Mouse (Mus musculus) adrenal gland, postnatal 36 days (tissue): ENCODE results near the gene Osbpl3. TPM values are rescaled to one million over a fixed set of nuclear protein-coding genes. Genes with fewer than 3 reads are reported as not detected.

Source experiments
- DNase-seq, 2 experiments: peaks; one replicate each; pipeline ENCODE4 v3.0.0; 2021; ENCODE audit warnings: mixed read lengths in 1 of 2
- total RNA-seq, 2 experiments: library from RNA; stranded (reverse); gene quantifications; 2 replicates each; pipeline ENCODE4 v1.2.3; 2021

Osbpl3 gene
- total RNA-seq, 2 experiments from 2014 or later: 64.3 to 73.1 TPM

DNA sequence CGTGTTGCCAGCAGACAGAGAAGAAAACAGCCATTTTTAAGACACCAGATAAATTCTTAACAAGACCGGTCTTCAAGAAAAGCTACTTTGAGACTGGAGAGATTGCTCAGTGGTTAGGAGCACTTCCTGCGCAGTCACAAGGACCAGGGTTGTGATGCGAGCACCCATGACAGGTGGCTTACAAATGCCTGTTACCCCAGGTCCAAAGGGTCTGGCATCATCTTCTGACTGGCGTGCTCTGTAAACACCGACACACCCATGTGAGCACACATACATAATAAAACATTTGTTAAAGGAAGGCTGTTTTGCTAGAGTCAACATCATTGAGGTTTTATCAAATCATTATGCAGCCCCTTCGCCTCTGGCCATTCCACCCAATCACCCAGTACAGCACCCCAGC, 176.4 kb downstream of the Osbpl3 start:
- no peak for DNase-seq

DNA sequence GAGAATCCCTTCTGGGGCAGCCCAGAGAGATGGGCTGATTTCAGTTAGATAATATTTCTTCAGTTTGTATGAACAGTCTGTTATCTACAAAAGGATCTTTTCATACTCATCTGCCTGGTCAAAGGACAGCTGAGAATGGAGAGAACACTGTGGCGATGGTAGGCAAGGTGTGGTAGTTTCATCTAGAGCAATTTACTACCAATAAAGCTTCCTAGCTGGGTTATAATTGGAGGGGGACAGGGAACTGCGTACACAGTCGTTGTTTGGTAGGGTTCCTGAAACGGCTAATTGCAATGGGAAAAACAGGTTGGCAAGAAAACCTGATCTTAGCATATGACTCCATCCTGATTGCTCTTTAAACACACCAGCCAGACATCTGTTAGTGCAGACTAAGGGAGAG, 182.1 kb downstream of the Osbpl3 start:
- DNase-seq: no peak

- DNase-seq: no peak
Measured at GRCm38 (mm10) chr6:50273416-50273815, 182.6 kb downstream of the Osbpl3 start.

DNA sequence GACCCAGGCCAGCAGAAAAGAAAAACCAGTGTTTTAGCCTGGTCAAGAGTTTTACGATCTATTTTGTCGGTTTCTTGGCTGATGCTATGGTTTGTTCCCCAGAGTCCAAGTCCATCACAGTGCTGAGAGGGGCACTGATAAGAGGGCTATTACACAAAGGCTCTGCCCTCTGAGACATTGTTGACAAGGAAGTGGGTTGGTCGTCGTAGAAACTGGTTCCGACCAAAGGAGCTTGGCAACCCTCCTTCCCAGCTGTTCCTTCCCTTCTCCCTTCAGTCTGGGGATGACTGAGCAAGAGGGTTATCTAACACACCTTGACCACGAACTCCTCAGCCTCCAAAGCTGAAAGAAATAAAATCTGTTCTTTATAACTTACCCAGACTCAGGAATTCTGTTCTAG, 192.3 kb downstream of the Osbpl3 start, which contains the start of gene Gsdme:
Gene Gsdme, minus strand, starts transcription at position 193 of the 400 bp plus-strand sequence.
- no peak for DNase-seq

DNA sequence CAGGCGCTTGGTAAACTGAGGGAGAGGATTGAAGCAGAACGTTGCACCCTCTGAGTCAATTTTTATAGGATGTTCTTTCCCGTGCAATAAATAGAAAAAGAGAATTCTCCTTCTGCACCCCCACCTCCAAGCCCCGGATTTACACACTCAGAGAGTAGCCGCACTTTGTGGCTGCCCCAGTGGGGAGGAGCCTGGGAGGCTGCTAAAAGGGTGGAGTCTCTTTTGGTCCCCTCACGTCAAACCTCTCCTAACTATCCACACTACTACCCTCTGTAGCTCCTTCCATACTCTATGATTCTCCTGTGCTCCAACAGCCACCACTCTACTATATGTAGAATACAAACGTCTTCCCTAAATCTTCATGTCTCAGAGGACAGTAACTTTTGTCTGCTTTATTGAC, 193.7 kb downstream of the Osbpl3 start:
- no peak for DNase-seq

GRCm38 (mm10) chr6:50261922-50262261, 194.1 kb downstream of the Osbpl3 start:
- DNase-seq: no peak

- peak; percentile 89 to 91 for DNase-seq
Measured at GRCm38 (mm10) chr6:50261201-50261921, 194.6 kb downstream of the Osbpl3 start.

GRCm38 (mm10) chr6:50255356-50255755, 200.6 kb downstream of the Osbpl3 start:
- DNase-seq: no peak

DNA sequence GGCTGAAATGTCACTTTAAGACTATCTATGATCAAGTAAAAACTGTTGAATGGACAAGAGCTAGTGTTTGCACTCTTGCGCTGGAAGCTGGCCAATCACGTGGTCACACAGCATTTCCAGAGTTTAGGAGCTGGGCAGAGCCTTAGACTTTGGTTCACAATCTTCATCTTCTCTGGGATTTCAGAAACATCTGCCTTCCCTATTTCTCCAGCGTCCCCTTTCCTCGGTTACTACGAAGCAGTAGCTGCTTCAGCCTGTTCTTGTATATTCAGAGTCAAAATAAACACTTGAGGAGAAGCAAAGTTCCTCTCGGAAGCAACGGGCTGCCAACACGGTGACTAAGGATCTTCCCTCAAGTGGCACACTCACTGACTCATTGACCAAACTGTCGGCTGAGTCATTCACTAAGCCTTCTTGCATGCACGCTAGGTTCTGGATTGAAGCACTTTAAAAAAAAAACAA, 201.2 kb downstream of the Osbpl3 start:
- DNase-seq: peak; percentile 78 to 79

- no peak for DNase-seq
Measured at GRCm38 (mm10) chr6:50252690-50253089, 203.3 kb downstream of the Osbpl3 start.

GRCm38 (mm10) chr6:50247791-50248190, 208.2 kb downstream of the Osbpl3 start:
- DNase-seq: no peak

DNA sequence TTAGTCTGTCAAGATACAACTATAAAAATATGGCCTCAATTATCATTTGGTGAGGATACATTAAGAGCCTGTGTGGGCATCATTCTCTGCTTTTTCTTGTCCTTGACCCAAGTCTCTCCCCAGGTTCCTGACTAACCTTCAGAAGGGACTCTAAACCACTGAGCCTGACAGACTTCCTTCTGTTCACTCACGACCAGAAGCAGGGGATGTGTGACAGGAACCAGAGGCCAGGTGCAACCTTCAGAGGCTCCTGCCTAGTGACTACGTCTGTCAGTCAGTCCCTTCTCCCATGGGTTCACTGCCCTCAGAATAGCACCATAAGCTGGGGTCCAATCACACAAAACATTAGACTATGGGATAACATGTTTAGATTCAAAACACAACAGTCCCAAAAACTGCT, 208.6 kb downstream of the Osbpl3 start:
- no peak for DNase-seq

- DNase-seq: no peak
Measured at GRCm38 (mm10) chr6:50244967-50245366, 211.0 kb downstream of the Osbpl3 start.

GRCm38 (mm10) chr6:50244126-50244525, 211.9 kb downstream of the Osbpl3 start:
- DNase-seq: no peak

Other genes with a start within 250 kb of the Osbpl3 start
- gene Gsdme, start 192.3 kb downstream of the Osbpl3 start, total RNA-seq: 1 to 10 TPM; 1.6 to 2.4 TPM
- gene Cycs, start 110.3 kb upstream of the Osbpl3 start, total RNA-seq: 10 to 100 TPM; 49.4 to 55.5 TPM
- under 1 TPM; 0.33 to 0.36 TPM for gene 4921507P07Rik, start 140.4 kb upstream of the Osbpl3 start, total RNA-seq
- not detected for gene Npvf, start 198.2 kb upstream of the Osbpl3 start, total RNA-seq